Comparison of ENCODE assay signal across 8 mouse cellular contexts in the genomic region with DNA sequence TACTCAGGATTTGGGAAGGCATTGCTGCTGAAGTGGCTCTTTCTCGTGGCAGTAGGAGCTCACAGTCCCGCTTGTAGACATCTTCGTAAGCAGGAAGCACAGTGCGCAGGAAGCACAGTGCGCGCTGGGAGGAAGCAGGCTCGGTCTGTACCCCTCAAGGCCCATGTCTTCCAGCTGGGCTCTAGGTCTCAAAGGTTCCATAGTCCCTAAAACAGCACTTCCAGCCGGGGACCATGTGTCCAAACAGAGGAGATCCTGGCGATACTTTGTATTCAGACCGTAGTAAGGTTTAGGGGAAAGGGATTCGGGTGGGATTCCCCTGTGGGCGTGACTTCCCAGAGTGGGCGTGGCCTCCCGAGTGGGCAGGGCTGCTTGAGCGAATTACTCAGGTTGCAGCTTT. TPM values are rescaled to one million over a fixed set of nuclear protein-coding genes. Genes with fewer than 3 reads are reported as not detected.
DNase-seq lines count a peak whose midpoint lies in the region; ATAC-seq and TF ChIP-seq lines count a peak whose summit lies in the region.

No protein-coding gene starts in this region.

- WGBS in heart, adult 2 months: 31% methylated on average over 15 of the region's 15 CpGs
- 32% methylated on average over 15 of the region's 15 CpGs for whole genome bisulfite sequencing in kidney, adult 2 months
- WGBS in stomach, postnatal 0 days: 37% methylated on average over 15 of the region's 15 CpGs

- TF ChIP-seq EP300 in heart, adult 2 months (IDR thresholded peaks at IDR 0.05; ENCODE audit: insufficient read depth, low read depth, low read length): no peak
- no peak for TF ChIP-seq EP300 in stomach, postnatal 0 days (optimal IDR thresholded peaks at IDR 0.05)

- peaks cover 2% of the 10 kb centered on the region; the same call in 1 of the 2 replicates for H3K4me1 ChIP-seq in heart, adult 2 months (ENCODE audit: control insufficient read depth, insufficient read depth, low read length)
- no peaks in the 10 kb centered on the region for H3K4me1 ChIP-seq in kidney, adult 2 months (ENCODE audit: control insufficient read depth, insufficient read depth, low read length)
- no peaks in the 10 kb centered on the region for H3K4me1 ChIP-seq in stomach, postnatal 0 days (replicated peaks; ENCODE audit: control insufficient read depth, insufficient read depth)

- DNase-seq in adrenal gland, postnatal 10 days: peak; percentile 44
- DNase-seq in adrenal gland, adult 18-20 months (ENCODE audit: low spot score in 2 of 2): no peak
- DNase-seq in heart, adult 2 months: peak; percentile 59 to 63
- peak; percentile 36 for DNase-seq in kidney, adult 2 months
- DNase-seq in lung, postnatal 10 days: peak; percentile 70
- DNase-seq in stomach, postnatal 0 days (ENCODE audit: low spot score): no peak
- DNase-seq in layer of hippocampus, adult 9-11 months: no peak

- H3K9me3 ChIP-seq in stomach, postnatal 0 days (ENCODE audit: control insufficient read depth, low read length): no peaks in the 10 kb centered on the region

- peak overlapping the region; percentile 39 for H3K4me2 ChIP-seq in stomach, postnatal 0 days (replicated peaks; ENCODE audit: low read depth)

- ATAC-seq in activated CD4-positive, CD25-positive, alpha-beta regulatory T cell, adult 4 months: peak; percentile 49
- no peak; the same call in 1 of the 2 replicates for ATAC-seq in stomach, postnatal 0 days (ENCODE audit: low FRiP score, low TSS enrichment)

- TF ChIP-seq CTCF in heart, adult 2 months (IDR thresholded peaks at IDR 0.05): no peak
- no peak for TF ChIP-seq CTCF in kidney, adult 2 months (conservative IDR thresholded peaks at IDR 0.05; ENCODE audit: insufficient read depth, insufficient read length, low read depth, low read length)
- no peak for TF ChIP-seq CTCF in stomach, postnatal 0 days (IDR thresholded peaks at IDR 0.05; ENCODE audit: low read depth)

- H3K27me3 ChIP-seq in heart, adult 2 months (ENCODE audit: control insufficient read depth, insufficient read depth, low read length): no peaks in the 10 kb centered on the region
- no peaks in the 10 kb centered on the region for H3K27me3 ChIP-seq in kidney, adult 2 months (replicated peaks; ENCODE audit: control insufficient read depth, insufficient read depth, low read length)
- H3K27me3 ChIP-seq in stomach, postnatal 0 days (ENCODE audit: control insufficient read depth, insufficient read depth, low read length): no peaks in the 10 kb centered on the region

- H3K27ac ChIP-seq in heart, adult 2 months: peak overlapping the region; percentile 56
- peak overlapping the region; percentile 2; the same call in 1 of the 2 replicates for H3K27ac ChIP-seq in kidney, adult 2 months (ENCODE audit: insufficient read depth, low read depth, low read length)
- H3K27ac ChIP-seq in stomach, postnatal 0 days (replicated peaks): peak overlapping the region; percentile 36; the same call in 1 of the 2 replicates

- intact Hi-C loops in heart, adult 2 months (cut with DNase I): loop anchor here (5.0 to 10.0 kb wide), 2 partner anchors 258 to 290 kb away; a partner anchor contains a TSS

- TF ChIP-seq POLR2A in heart, adult 2 months (IDR thresholded peaks at IDR 0.05; ENCODE audit: insufficient read depth, low read depth, low read length): 0 out of 2 replicates have a peak, but pooled peaks have one; percentile 30
- TF ChIP-seq POLR2A in kidney, adult 2 months (IDR thresholded peaks at IDR 0.05; ENCODE audit: low read depth, low read length): no peak

- peak overlapping the region; percentile 21 for H3K9ac ChIP-seq in heart, adult 2 months (ENCODE audit: low read depth, low read length)
- peak overlapping the region; percentile 41; the same call in 1 of the 2 replicates for H3K9ac ChIP-seq in stomach, postnatal 0 days (ENCODE audit: low read length)

- H3K79me2 ChIP-seq in heart, adult 2 months (replicated peaks; ENCODE audit: control insufficient read depth, insufficient read depth, low read length): no peaks in the 10 kb centered on the region

- H3K36me3 ChIP-seq in heart, adult 2 months (ENCODE audit: control insufficient read depth, insufficient read depth, low read length): no peaks in the 10 kb centered on the region
- no peaks in the 10 kb centered on the region for H3K36me3 ChIP-seq in kidney, adult 2 months (ENCODE audit: control insufficient read depth, insufficient read depth, low read length)
- no peaks in the 10 kb centered on the region for H3K36me3 ChIP-seq in stomach, postnatal 0 days (ENCODE audit: control insufficient read depth, insufficient read depth, low read length)

- peak overlapping the region; percentile 23 for H3K4me3 ChIP-seq in heart, adult 2 months
- H3K4me3 ChIP-seq in kidney, adult 2 months (ENCODE audit: insufficient read depth, low read depth, low read length): peak overlapping the region; percentile 8; the same call in 1 of the 2 replicates
- H3K4me3 ChIP-seq in stomach, postnatal 0 days (ENCODE audit: low read depth, low read length): peak overlapping the region; percentile 24; the same call in 1 of the 2 replicates

RNA-seq across cellular contexts. Expression of a gene that starts 24.5 kb away (rescaled TPM):
- total RNA-seq in adrenal gland, postnatal 10 days (2021): 100 to 1,000 TPM; 115 to 146 TPM
- 100 to 1,000 TPM; 107 to 123 TPM for total RNA-seq in adrenal gland, adult 18-20 months (2021)
- polyA plus RNA-seq in activated CD4-positive, CD25-positive, alpha-beta regulatory T cell, adult 4 months (2017; shearing (Covaris generic)): 100 to 1,000 TPM; 265 to 345 TPM
- total RNA-seq in heart, adult 2 months (2021): 10 to 100 TPM; 28.2 to 31.9 TPM
- 15.9 and 17.4 TPM in 2 replicates for polyA plus RNA-seq in heart, adult 2 months (2012; rRNA removed)
- polyA plus RNA-seq in kidney, adult 2 months (2012; rRNA removed): 22.2 and 25.9 TPM in 2 replicates
- 42.9 and 46.2 TPM in 2 replicates for polyA plus RNA-seq in stomach, postnatal 0 days (2015; fragmentation: Nextera tagmentation; extraction: Ambion mirVana)

RNA-seq across cellular contexts. Expression of a gene that starts 60.0 kb away (rescaled TPM):
- total RNA-seq in adrenal gland, postnatal 10 days (2021): 100 to 1,000 TPM; 101 to 113 TPM
- total RNA-seq in adrenal gland, adult 18-20 months (2021): 100 to 1,000 TPM; 106 to 159 TPM
- 10 to 100 TPM; 13.9 to 22.7 TPM for polyA plus RNA-seq in activated CD4-positive, CD25-positive, alpha-beta regulatory T cell, adult 4 months (2017; shearing (Covaris generic))
- total RNA-seq in heart, adult 2 months (2021): 10 to 100 TPM; 65.4 to 89.5 TPM
- 71.5 and 83.9 TPM in 2 replicates for polyA plus RNA-seq in heart, adult 2 months (2012; rRNA removed)
- polyA plus RNA-seq in kidney, adult 2 months (2012; rRNA removed): 49.1 and 52.2 TPM in 2 replicates
- 28.4 and 30.5 TPM in 2 replicates for polyA plus RNA-seq in stomach, postnatal 0 days (2015; fragmentation: Nextera tagmentation; extraction: Ambion mirVana)

Comparison
In these comparisons a context has a peak if more than half of its experiments do, and no peak if none do; other contexts are left out.
1. DNase-seq: peak in adrenal gland, postnatal 10 days (single experiment), heart, adult 2 months (2 of 2), kidney, adult 2 months (single experiment) and lung, postnatal 10 days (single experiment); none in adrenal gland, adult 18-20 months (0 of 2), stomach, postnatal 0 days (single experiment) and layer of hippocampus, adult 9-11 months (single experiment).
2. H3K27ac ChIP-seq: peak in every context shown above with its lines; median percentile 56 in heart, adult 2 months; 36 in stomach, postnatal 0 days; 2 in kidney, adult 2 months.
3. Peak in every context shown above with its lines, with median percentiles within 50 percentile points of each other: H3K4me3 ChIP-seq.